Mouse (Mus musculus) layer of hippocampus, postnatal 14 days (tissue): ENCODE results near the gene Otop1. TPM values are rescaled to one million over a fixed set of nuclear protein-coding genes. Genes with fewer than 3 reads are reported as not detected.

Source experiments
- DNase-seq, 2 experiments: peaks; one replicate each; pipeline ENCODE4 v3.0.0; 2021 to 2022; ENCODE audit warnings: low spot score in 2 of 2, mixed read lengths in 1 of 2
- total RNA-seq, 2 experiments: library from RNA; stranded (reverse); gene quantifications; 2 replicates each; pipeline ENCODE4 v1.2.3; 2021

Gene Otop1
- total RNA-seq, 2 experiments from 2014 or later, result 0.17 TPM; not detected in 1

GRCm38 (mm10) chr5:38288476-38288875, 12.7 kb downstream of the Otop1 start:
- DNase-seq, result no peak

DNA sequence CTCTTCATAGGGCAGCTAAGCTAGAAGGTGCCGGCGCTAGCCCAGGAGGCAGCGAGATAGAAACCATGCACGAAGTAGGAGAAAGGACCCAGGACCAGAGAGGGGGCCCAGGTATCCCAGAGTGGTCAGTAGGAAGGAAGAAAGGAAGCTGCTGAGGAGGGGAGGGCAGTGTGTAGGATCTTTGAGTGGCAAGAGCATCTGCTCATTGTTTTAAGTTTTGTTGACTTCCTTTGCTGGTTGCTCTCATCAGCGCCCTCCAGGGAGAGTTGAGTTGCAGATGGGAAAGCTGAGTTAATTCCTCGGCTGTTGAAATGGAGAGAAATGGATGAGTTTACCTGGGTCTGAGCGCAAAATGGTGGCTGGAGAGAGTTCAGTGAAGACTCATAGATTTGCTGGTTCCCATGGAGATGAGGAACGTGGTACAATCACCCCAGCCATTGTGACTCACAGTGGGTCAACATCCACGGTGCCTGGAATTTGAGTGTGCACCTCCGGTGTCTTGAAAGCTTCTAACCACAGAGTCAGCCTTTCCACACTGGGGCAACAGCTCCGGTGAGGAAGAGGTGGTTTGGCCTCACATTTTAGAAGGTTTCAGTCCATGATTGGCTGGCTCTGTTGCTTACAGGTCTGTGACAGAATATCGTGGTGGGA, 26.1 kb downstream of the Otop1 start:
- no peak for DNase-seq

- no peak for DNase-seq
Observed at GRCm38 (mm10) chr5:38302651-38303050, 26.9 kb downstream of the Otop1 start.

GRCm38 (mm10) chr5:38305241-38305640, 29.5 kb downstream of the Otop1 start:
- DNase-seq, result no peak

GRCm38 (mm10) chr5:38307255-38308101, 31.7 kb downstream of the Otop1 start:
- DNase-seq, result peak; percentile 95

DNA sequence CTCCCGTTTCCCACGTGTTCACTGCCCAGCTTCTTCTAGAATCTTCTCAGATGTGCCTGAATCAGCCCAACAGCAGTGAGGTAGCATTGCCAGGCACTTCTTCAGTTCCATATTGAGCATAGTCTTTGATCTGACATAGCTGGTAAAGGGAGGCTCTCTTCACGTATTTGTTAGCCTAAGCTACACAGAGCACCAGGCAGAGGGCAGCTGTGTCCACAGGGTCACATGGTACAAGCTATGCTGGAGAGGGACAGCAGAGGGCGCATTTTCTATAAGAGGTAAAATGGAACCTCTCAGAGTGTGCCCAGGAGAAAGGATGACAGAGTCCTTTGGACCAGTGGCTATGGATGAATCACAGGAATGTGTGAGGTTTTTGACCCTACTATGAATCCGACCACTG, 33.1 kb downstream of the Otop1 start:
- peak; percentile 28 to 43 for DNase-seq

- no peak for DNase-seq
Observed at GRCm38 (mm10) chr5:38309795-38310194, 34.0 kb downstream of the Otop1 start.

- DNase-seq, result no peak
Observed at GRCm38 (mm10) chr5:38318966-38319786, 43.4 kb downstream of the Otop1 start, which contains the start of gene Drd5. TSS of gene Drd5 (plus strand) at chr5:38319367.

- DNase-seq, result no peak
Observed at GRCm38 (mm10) chr5:38333381-38333780, 57.6 kb downstream of the Otop1 start.

DNA sequence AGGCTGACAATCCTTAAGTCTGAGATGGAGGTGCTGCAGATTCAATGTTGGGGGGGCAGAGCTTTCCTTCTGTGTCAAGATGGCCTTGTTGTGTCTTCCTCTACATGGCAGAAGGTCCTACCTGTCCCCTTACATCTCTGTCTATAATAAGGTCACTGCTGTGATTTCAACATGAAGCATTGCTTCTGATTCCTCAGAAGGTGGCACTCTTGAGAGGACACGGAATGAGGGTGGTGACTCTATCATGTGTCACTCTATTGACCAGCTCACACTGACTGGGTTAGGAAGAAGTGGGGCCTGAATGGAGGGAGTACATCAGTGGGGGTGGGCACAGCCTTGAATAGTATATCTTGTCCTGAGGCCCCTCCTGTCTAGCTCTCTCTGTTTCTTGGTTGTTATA, 58.8 kb downstream of the Otop1 start:
- DNase-seq, result no peak

DNA sequence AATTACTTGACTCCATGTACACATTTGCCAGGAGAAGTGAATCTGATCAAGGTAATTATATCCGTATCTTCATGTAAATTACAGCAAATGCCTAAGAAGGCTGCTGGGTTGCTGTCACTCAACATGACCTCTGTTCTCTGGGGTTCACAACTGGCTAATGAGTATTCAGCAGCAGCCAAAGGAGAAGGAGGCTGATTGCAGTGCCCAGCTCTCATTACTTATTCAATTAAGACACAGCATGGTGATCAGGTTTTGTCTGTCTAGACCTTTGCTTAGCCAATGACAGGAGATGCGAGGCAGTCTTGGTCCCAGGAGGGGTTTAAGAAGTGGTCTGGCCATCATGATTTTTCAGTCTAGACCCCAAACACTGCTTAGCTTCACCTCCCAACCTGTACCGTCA, 67.3 kb downstream of the Otop1 start:
- DNase-seq, result no peak

DNA sequence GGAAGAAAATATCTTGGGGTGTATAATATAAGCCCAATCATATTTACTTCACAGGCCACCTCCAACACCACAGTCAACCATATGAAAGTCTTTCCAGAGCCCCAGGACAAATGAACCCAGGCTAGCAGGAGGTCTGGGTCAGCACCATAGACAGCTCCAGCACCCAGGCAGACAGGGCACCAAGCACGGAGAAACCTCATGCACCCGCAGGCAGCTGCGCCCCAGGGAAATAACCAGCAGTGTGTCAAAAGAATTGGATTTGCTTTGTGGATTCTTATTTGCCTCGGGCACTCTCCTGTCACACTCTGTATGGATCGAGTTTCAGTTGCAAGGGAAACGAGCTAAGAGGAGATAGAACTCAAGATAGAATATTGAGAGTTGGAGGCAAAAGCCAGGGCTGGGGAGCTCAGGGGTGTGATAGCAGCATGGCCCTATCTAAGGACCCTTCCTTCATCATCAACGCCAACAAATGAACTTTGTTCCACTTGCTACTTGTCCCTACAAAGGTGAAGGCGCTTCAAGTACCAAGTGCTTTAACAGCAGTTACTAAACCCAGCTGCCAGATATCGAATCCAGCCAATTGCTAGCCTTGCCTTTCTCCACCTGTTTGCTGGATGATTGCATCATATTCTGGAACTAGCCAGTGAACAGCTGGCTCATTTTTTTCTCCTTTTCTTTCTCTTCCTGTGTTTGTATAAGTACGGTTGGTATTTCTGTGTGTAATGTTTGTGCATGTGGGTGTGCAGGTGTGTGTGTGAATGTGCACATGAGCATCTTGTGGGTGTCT, 71.1 kb downstream of the Otop1 start:
- DNase-seq, result no peak

GRCm38 (mm10) chr5:38350351-38350929, 74.7 kb downstream of the Otop1 start:
- no peak for DNase-seq

Other genes starting within 250 kb of the Otop1 start
- 10 to 100 TPM; 36.8 to 38.3 TPM for gene Stx18, start 237.2 kb upstream of the Otop1 start, total RNA-seq
- 100 to 1,000 TPM; 561 to 567 TPM for gene Nsg1, start 116.1 kb upstream of the Otop1 start, total RNA-seq
- gene Zbtb49, start 55.5 kb upstream of the Otop1 start, total RNA-seq, result 10 to 100 TPM; 17.5 to 19.6 TPM
- gene Lyar, start 55.5 kb upstream of the Otop1 start, total RNA-seq, result 10 to 100 TPM; 11.4 to 12.9 TPM
- gene Tmem128, start 15.8 kb upstream of the Otop1 start, total RNA-seq, result 10 to 100 TPM; 40.0 to 40.5 TPM
- gene Drd5, start 43.4 kb downstream of the Otop1 start, total RNA-seq, result 1 to 10 TPM; 6.7 to 7.9 TPM
- gene Slc2a9, start 227.2 kb downstream of the Otop1 start, total RNA-seq, result 1 to 10 TPM; 2.8 to 2.9 TPM